Mouse (Mus musculus): ENCODE measurements at regions not wholly inside any gene's neighbourhood (a gene's known extent, or its start where the extent isn't known, plus 50 kb on each side); places are given as distances from the start of the nearest gene placed in this dataset.
"Not testable (repeated sequence)": the region's sequence is repeated elsewhere in the genome, so short reads cannot be mapped to it uniquely, and the experiment has no call there.

- no peak for DNase-seq
These were observed 580.5 kb upstream of the Igfbp3 start for GRCm38 (mm10) chr11:7794206-7794605.

GRCm38 (mm10) chr11:7780476-7781112 is 566.9 kb upstream of the Igfbp3 start:
- DNase-seq, result no peak

- DNase-seq, result not testable (repeated sequence)
These were observed 561.6 kb upstream of the Igfbp3 start for GRCm38 (mm10) chr11:7775361-7775760.

- DNase-seq, result no peak
These were observed 551.6 kb upstream of the Igfbp3 start for GRCm38 (mm10) chr11:7765303-7765702.

GRCm38 (mm10) chr11:7758862-7759467 is 545.2 kb upstream of the Igfbp3 start:
- no peak for DNase-seq
